Mouse (Mus musculus) brain, embryonic 18.5 days (tissue): ENCODE measurements around the gene Ntn3.
A peak's percentile ranks its signal among the peaks of the same experiment; 100 is the strongest.

ENCODE experiments used
- DNase-seq: peaks from one replicate; pipeline ENCODE4 v3.0.0-alpha.2; 2012; ENCODE audit warnings: low read depth, low spot score

Gene Ntn3

GRCm38 (mm10) chr17:24209043-24209915, at the start of gene Ntn3:
TSS of gene Ntn3 (minus strand) at chr17:24209531.
- no peak for DNase-seq

GRCm38 (mm10) chr17:24258981-24259380, 49.6 kb upstream of the Ntn3 start:
- no peak for DNase-seq

GRCm38 (mm10) chr17:24252329-24252728, 43.0 kb upstream of the Ntn3 start:
- DNase-seq, result no peak

GRCm38 (mm10) chr17:24251320-24252069, 42.2 kb upstream of the Ntn3 start, which contains the start of gene Ccnf:
TSS of gene Ccnf (minus strand) at chr17:24251484.
- peak; percentile 94 for DNase-seq

- no peak for DNase-seq
These were observed 41.6 kb upstream of the Ntn3 start for GRCm38 (mm10) chr17:24250988-24251319.

GRCm38 (mm10) chr17:24248641-24249040, 39.3 kb upstream of the Ntn3 start:
- no peak for DNase-seq

GRCm38 (mm10) chr17:24244061-24244460, 34.7 kb upstream of the Ntn3 start:
- no peak for DNase-seq

- no peak for DNase-seq
These were observed 34.1 kb upstream of the Ntn3 start for GRCm38 (mm10) chr17:24243311-24243969.

- DNase-seq, result no peak
These were observed 27.6 kb upstream of the Ntn3 start for GRCm38 (mm10) chr17:24236921-24237320.

GRCm38 (mm10) chr17:24236479-24236878, 27.1 kb upstream of the Ntn3 start:
- DNase-seq, result no peak

- DNase-seq, result no peak
These were observed 18.6 kb upstream of the Ntn3 start for GRCm38 (mm10) chr17:24227941-24228340.

- no peak for DNase-seq
These were observed 17.4 kb upstream of the Ntn3 start for GRCm38 (mm10) chr17:24226721-24227120.

GRCm38 (mm10) chr17:24225851-24226250, 16.5 kb upstream of the Ntn3 start:
- no peak for DNase-seq

GRCm38 (mm10) chr17:24224741-24225140, 15.4 kb upstream of the Ntn3 start:
- no peak for DNase-seq

- no peak for DNase-seq
These were observed 14.2 kb upstream of the Ntn3 start for GRCm38 (mm10) chr17:24223513-24223912.

- no peak for DNase-seq
These were observed 13.3 kb upstream of the Ntn3 start for GRCm38 (mm10) chr17:24222653-24223052.

- peak; percentile 84 for DNase-seq
These were observed 11.4 kb upstream of the Ntn3 start, which contains the start of gene Tedc2 for GRCm38 (mm10) chr17:24220435-24221411. TSS of gene Tedc2 (minus strand) at chr17:24220851.

GRCm38 (mm10) chr17:24216836-24217235, 7.5 kb upstream of the Ntn3 start:
- no peak for DNase-seq

GRCm38 (mm10) chr17:24213186-24213585, 3.9 kb upstream of the Ntn3 start:
- no peak for DNase-seq

- DNase-seq, result no peak
These were observed 3.2 kb upstream of the Ntn3 start for GRCm38 (mm10) chr17:24212441-24213018.
